Mouse (Mus musculus): ENCODE results near the gene Alox5ap.

Gene Alox5ap

GRCm38 (mm10) chr5:149316926-149317325 is 52.4 kb downstream of the Alox5ap start:
- no peak for DNase-seq

- DNase-seq = no peak
These were observed 55.3 kb downstream of the Alox5ap start for GRCm38 (mm10) chr5:149319874-149320323.

GRCm38 (mm10) chr5:149320534-149321482 is 56.2 kb downstream of the Alox5ap start:
- peak; percentile 73 for DNase-seq

DNA sequence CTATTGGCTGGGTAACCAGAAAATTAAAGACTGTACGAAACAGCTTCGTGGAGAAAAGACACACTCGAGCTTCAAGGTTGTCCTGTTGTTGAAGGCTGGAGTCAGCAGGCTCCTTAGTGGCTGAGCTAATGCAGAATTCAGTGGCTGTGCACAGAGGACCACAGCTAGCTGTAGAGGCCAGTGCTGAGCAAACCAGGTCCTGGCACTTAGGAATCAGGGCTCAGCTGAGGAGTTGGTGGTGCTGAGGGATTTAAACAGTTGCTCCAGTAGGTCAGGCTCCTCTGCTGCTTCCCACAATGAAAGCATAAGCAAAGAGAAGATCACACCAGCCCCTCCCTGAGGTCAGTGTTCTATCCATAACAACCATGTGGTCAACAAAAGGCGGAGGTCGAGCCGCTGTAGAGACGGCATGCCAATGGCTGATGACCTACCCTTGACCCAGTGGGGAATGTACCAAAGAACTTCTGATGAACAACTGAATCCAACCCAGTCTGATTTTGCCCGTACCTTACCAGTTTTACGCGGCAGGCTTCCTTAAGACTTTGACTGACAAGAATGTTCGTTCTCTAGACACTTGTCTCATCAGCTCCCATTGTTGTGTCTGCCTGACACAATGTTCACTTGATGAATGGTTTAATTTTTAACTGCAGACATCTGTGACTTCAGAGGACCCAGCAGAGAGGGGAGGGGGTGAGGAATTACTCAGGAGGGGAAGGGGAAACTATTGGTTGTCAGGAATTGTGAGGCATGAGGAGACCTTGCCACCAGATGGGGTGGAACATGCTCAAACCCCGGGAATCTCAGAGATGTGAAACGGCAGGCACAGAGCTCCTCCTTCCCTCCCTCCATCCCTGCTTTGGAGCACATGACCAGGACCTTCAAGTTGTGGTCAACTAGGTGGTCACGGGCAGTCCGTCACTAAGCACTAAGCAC is 57.6 kb downstream of the Alox5ap start:
- no peak for DNase-seq

- DNase-seq = no peak
These were observed 58.5 kb downstream of the Alox5ap start for GRCm38 (mm10) chr5:149322938-149323553.

GRCm38 (mm10) chr5:149324739-149325138 is 60.2 kb downstream of the Alox5ap start:
- DNase-seq = no peak

DNA sequence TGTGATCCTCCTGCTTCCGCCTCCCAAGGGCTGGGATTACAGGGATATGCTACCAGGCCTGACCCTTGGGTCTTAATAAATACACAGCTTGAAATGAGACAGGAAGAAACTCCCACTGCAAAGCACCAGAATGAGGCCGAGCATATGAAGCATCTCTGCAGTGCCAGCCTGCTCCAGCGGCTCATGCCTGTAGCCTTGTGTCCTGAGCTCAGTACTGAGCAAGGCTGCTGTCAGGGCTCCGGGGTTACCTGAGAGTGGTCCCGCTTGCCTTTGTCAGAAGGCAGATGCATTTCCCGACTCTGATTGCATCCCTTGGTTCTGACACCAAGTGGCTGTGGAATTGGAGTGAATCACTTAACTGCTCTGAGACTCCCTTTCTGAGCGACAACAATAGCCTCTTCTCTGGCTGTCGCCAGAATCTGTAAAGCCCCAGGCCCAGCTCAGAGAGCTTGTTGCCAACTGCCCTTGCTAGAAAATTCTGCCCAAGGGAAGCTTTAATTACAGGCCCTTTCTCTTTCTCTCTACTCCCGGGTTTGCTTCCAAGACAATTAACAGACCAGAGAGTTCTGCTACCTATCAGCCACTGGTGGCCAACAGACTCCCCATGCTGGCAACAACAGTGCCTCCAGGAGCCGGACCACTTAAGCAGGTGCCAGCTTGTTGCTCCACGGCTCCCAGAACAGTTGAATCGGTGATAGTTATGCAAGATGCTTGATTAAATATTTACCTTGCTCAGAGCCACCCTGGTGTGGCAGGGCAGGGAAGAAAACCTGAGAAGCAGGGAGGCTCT is 64.7 kb downstream of the Alox5ap start:
- no peak for DNase-seq

GRCm38 (mm10) chr5:149330601-149331000 is 66.0 kb downstream of the Alox5ap start:
- DNase-seq = no peak

DNA sequence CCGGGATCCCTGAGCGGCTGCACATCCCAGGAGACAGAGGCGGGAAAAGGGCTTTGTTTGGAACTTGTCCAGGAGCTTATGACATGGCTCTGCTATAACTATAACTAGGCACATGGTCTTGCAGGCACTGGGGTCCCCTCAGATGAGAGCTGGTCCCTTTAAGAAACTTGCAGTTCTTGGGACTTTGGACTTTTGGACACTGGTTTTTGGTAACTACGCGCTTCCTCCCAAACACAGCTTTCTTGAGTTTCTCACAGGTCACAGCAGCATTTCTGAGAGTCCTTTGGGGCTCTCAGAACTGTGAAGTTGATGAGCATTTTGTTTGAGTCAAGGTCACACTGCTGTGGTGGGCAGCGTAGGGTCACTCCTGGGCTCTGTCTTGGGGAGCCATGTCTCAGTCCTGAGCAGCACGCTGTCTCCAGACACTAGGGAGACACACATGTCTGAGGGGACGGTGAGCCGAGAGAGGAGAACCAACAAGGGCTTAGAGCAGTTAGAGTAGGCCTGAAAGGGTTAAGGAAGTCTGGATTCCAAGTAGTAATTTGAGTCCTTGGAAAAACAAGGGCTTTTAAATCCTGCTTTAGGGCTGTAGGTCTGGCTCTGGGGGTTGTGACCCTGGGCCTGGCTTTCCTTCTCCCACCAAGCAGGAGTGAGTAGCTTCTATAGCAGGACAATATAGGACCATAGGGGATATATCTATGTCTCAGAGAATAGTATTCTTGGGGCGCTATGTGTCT is 67.0 kb downstream of the Alox5ap start:
- DNase-seq = no peak

DNA sequence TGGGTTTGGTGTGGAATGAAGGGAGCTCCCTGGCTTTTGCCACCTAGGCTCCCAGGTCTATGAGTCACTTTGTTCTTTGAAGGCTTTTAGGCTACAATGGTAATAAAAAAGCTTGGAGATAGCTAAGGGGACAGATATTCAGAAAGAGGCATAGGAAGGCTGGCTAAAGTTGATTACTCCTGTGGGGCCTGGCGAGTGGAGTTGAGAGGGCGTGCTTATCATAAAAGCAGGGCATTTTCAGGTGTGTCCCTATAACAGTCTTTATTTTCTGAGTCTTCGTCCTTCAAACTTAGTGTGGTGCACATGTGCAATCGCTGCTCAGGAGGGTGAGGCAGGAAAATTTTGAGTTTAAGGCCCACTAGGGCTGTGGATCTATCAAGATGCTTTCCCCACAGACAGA is 68.2 kb downstream of the Alox5ap start:
- peak; percentile 34 for DNase-seq

- no peak for DNase-seq
These were observed 69.6 kb downstream of the Alox5ap start for GRCm38 (mm10) chr5:149333941-149334698.

- DNase-seq = no peak
These were observed 70.4 kb downstream of the Alox5ap start for GRCm38 (mm10) chr5:149335009-149335408.

- peak; percentile 78 for DNase-seq
These were observed 71.1 kb downstream of the Alox5ap start for GRCm38 (mm10) chr5:149335563-149336238.

DNA sequence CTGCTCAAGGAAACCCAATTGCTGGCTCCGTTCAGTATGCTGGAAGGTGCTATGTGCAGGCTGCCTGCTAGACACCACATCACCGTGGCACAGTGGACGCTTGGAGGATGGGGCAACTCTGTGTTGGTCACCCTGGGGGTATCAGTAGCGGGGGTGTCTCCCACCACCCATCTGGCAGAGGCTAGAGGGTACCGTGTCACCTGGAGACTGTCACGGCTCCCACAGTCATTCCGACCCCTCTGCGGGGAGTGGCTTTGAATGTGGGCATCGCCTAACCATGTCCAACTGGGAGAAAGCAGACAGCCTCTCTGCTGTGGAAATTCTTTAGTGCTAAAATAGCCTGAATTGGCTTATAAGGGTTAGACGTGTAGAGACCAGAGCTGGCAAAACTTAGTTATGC is 72.6 kb downstream of the Alox5ap start:
- no peak for DNase-seq

All from liver (tissue).